Mouse (Mus musculus): ENCODE results near the gene Taar7b. TPM values are rescaled to one million over a fixed set of nuclear protein-coding genes. Genes with fewer than 3 reads are reported as not detected.

The Taar7b gene
- polyA plus RNA-seq, 1 experiment from 2014 or later: 0.15 TPM

Other genes starting within 250 kb of the Taar7b start
- gene Rps12, start 212.7 kb upstream of the Taar7b start, polyA plus RNA-seq (2015; fragmentation: Nextera tagmentation; extraction: Ambion mirVana): 177 and 204 TPM in 2 replicates
- gene Slc18b1, start 203.0 kb upstream of the Taar7b start, polyA plus RNA-seq (2015; fragmentation: Nextera tagmentation; extraction: Ambion mirVana): 19.2 and 26.8 TPM in 2 replicates
- gene Vnn3, start 148.5 kb upstream of the Taar7b start, polyA plus RNA-seq (2015; fragmentation: Nextera tagmentation; extraction: Ambion mirVana): 0.12 and 0.14 TPM in 2 replicates
- 0.43 and 0.56 TPM in 2 replicates for gene Vnn1, start 105.3 kb upstream of the Taar7b start, polyA plus RNA-seq (2015; fragmentation: Nextera tagmentation; extraction: Ambion mirVana)
- gene Taar1, start 79.6 kb upstream of the Taar7b start, polyA plus RNA-seq (2015; fragmentation: Nextera tagmentation; extraction: Ambion mirVana): not detected in 2 replicates
- gene Taar2, start 61.4 kb upstream of the Taar7b start, polyA plus RNA-seq (2015; fragmentation: Nextera tagmentation; extraction: Ambion mirVana): 0.50 and 0.75 TPM in 2 replicates
- not detected in 2 replicates for gene Taar3, start 50.4 kb upstream of the Taar7b start, polyA plus RNA-seq (2015; fragmentation: Nextera tagmentation; extraction: Ambion mirVana)
- gene Taar4, start 39.4 kb upstream of the Taar7b start, polyA plus RNA-seq (2015; fragmentation: Nextera tagmentation; extraction: Ambion mirVana): not detected in 2 replicates
- gene Taar5, start 29.2 kb upstream of the Taar7b start, polyA plus RNA-seq (2015; fragmentation: Nextera tagmentation; extraction: Ambion mirVana): not detected in 2 replicates
- not detected in 2 replicates for gene Taar6, start 14.3 kb upstream of the Taar7b start, polyA plus RNA-seq (2015; fragmentation: Nextera tagmentation; extraction: Ambion mirVana)
- not detected in 2 replicates for gene Taar7a, start 6.5 kb upstream of the Taar7b start, polyA plus RNA-seq (2015; fragmentation: Nextera tagmentation; extraction: Ambion mirVana)
- 0.27 and 0.37 TPM in 2 replicates for gene Taar7d, start 27.3 kb downstream of the Taar7b start, polyA plus RNA-seq (2015; fragmentation: Nextera tagmentation; extraction: Ambion mirVana)
- gene Taar7e, start 37.7 kb downstream of the Taar7b start, polyA plus RNA-seq (2015; fragmentation: Nextera tagmentation; extraction: Ambion mirVana): not detected in 2 replicates
- not detected in 2 replicates for gene Taar7f, start 49.6 kb downstream of the Taar7b start, polyA plus RNA-seq (2015; fragmentation: Nextera tagmentation; extraction: Ambion mirVana)
- gene Taar8a, start 76.6 kb downstream of the Taar7b start, polyA plus RNA-seq (2015; fragmentation: Nextera tagmentation; extraction: Ambion mirVana): not detected in 2 replicates
- gene Taar8b, start 92.4 kb downstream of the Taar7b start, polyA plus RNA-seq (2015; fragmentation: Nextera tagmentation; extraction: Ambion mirVana): not detected in 2 replicates
- gene Taar8c, start 102.0 kb downstream of the Taar7b start, polyA plus RNA-seq (2015; fragmentation: Nextera tagmentation; extraction: Ambion mirVana): not detected in 2 replicates
- gene Taar9, start 109.6 kb downstream of the Taar7b start, polyA plus RNA-seq (2015; fragmentation: Nextera tagmentation; extraction: Ambion mirVana): not detected in 2 replicates
- 70.1 and 73.2 TPM in 2 replicates for gene Stx7, start 149.4 kb downstream of the Taar7b start, polyA plus RNA-seq (2015; fragmentation: Nextera tagmentation; extraction: Ambion mirVana)
- 29.5 and 29.8 TPM in 2 replicates for gene Moxd1, start 223.6 kb downstream of the Taar7b start, polyA plus RNA-seq (2015; fragmentation: Nextera tagmentation; extraction: Ambion mirVana)